Mouse (Mus musculus) Patski (cell line): Measurements from ENCODE around the gene Ppp4r1. TPM values are rescaled to one million over a fixed set of nuclear protein-coding genes. Genes with fewer than 3 reads are reported as not detected.

Experiments used
- ATAC-seq: fragments of 100-300 bp; one replicate; pipeline ENCODE4 v1.8.0; 2021
- CTCF ChIA-PET: fragments of 350-600 bp; sonication (Branson Sonifier 250); formaldehyde crosslinking; loops from one replicate; lab custom pipeline; 2022; ENCODE audit warnings: inconsistent platforms; lab: Charles Lee
- POLR2A ChIA-PET: fragments of 350-600 bp; sonication (Branson Sonifier 250); formaldehyde crosslinking; loops from one replicate; lab custom pipeline; 2022; ENCODE audit warnings: antibody characterized with exemption, inconsistent platforms; lab: Charles Lee
- DNase-seq: peaks from one replicate; pipeline ENCODE4 v3.0.0-alpha.2; 2011; ENCODE audit warnings: low read depth, low spot score
- H3K27me3 ChIP-seq: fragments of 371-371 bp; one replicate; pipeline ENCODE4 v1.5.1; 2021
- CTCF ChIP-seq: fragments of 100-300 bp; IDR thresholded peaks from one replicate; pipeline ENCODE4 v1.5.1; 2021
- in situ Hi-C: fragments of 300-500 bp; cut with MboI; formaldehyde crosslinking; loops from 3 replicates; pipeline ENCODE4 v1.11.1; 2018; ENCODE audit warnings: low pct_unique_long_range_greater_than_20kb, mixed read lengths
- polyA plus RNA-seq: library from polyadenylated mRNA; unstranded; gene quantifications from one replicate; pipeline ENCODE4 v1.2.3, GENCODE M21; 2021

The Ppp4r1 gene
- polyA plus RNA-seq, 1 experiment from 2014 or later, result 82.3 TPM

GRCm38 (mm10) chr17:65771951-65772934 is 10.1 kb upstream of the Ppp4r1 start, which contains the start of gene Rab31:
TSS of gene Rab31 (minus strand) at chr17:65772752.
- CTCF ChIA-PET, result no interaction called here
- no peaks in the 10 kb centered on the region for H3K27me3 ChIP-seq
- TF ChIP-seq CTCF, result no peak
- ATAC-seq (peak; percentile 64), DNase-seq (no peak)
- in situ Hi-C loops, result loop anchor here (5.0 kb wide), 2 partner anchors 65 to 165 kb away; no protein-coding TSS in a partner anchor
- POLR2A ChIA-PET, result interaction anchor here (0.6 to 1.0 kb wide), 4 partner anchors 10 to 159 kb away, joined by 3 to 4 read pairs (median 4); partner anchors contain the start of genes Ppp4r1 and Vapa

- CTCF ChIA-PET, result interaction anchor here (1.2 kb wide), 2 partner anchors 9 to 67 kb away, joined by 3 read pairs; partner anchors contain the start of gene Ppp4r1
- no peaks in the 10 kb centered on the region for H3K27me3 ChIP-seq
- no peak for ATAC-seq
- DNase-seq, result no peak
- peak; percentile 56 for TF ChIP-seq CTCF
- in situ Hi-C loops, result loop anchor here (5.0 kb wide), 2 partner anchors 66 to 166 kb away; no protein-coding TSS in a partner anchor
- POLR2A ChIA-PET, result interaction anchor here (1.0 kb wide), 2 partner anchors 9 to 160 kb away, joined by 4 to 6 read pairs; partner anchors contain the start of genes Ppp4r1 and Vapa
These were observed 8.8 kb upstream of the Ppp4r1 start for GRCm38 (mm10) chr17:65773617-65774016.

GRCm38 (mm10) chr17:65774439-65774838 is 7.9 kb upstream of the Ppp4r1 start:
- in situ Hi-C loops, result loop anchor here (5.0 kb wide), 2 partner anchors 67 to 167 kb away; no protein-coding TSS in a partner anchor
- no peaks in the 10 kb centered on the region for H3K27me3 ChIP-seq
- no peak for TF ChIP-seq CTCF
- POLR2A ChIA-PET, result interaction anchor here (1.0 kb wide), 1 partner anchor 8 kb away, joined by 6 read pairs; the partner anchor contains the start of gene Ppp4r1
- CTCF ChIA-PET, result interaction anchor here (1.2 kb wide), 2 partner anchors 8 to 68 kb away, joined by 3 read pairs; partner anchors contain the start of gene Ppp4r1
- ATAC-seq, result peak; percentile 23
- no peak for DNase-seq

- POLR2A ChIA-PET, result no interaction called here
- CTCF ChIA-PET, result no interaction called here
- no peak for ATAC-seq
- DNase-seq, result no peak
- in situ Hi-C loops, result no loop called here
- TF ChIP-seq CTCF, result no peak
- no peaks in the 10 kb centered on the region for H3K27me3 ChIP-seq
These were observed 6.1 kb upstream of the Ppp4r1 start for GRCm38 (mm10) chr17:65776228-65776627.

- ChIA-PET POLR2A (no interaction called here), CTCF (no interaction called here)
- TF ChIP-seq CTCF, result no peak
- in situ Hi-C loops, result no loop called here
- ATAC-seq (no peak), DNase-seq (no peak)
- no peaks in the 10 kb centered on the region for H3K27me3 ChIP-seq
These were observed 4.9 kb upstream of the Ppp4r1 start for GRCm38 (mm10) chr17:65777461-65777860.

GRCm38 (mm10) chr17:65780970-65781369 is 1.4 kb upstream of the Ppp4r1 start:
- POLR2A ChIA-PET, result interaction anchor here (0.7 to 1.4 kb wide), 2 partner anchors 8 to 12 kb away, joined by 3 to 4 read pairs; partner anchors contain the start of gene Rab31
- DNase-seq, result no peak
- in situ Hi-C loops, result no loop called here
- no peak for ATAC-seq
- TF ChIP-seq CTCF, result no peak
- CTCF ChIA-PET, result interaction anchor here (1.1 kb wide), 1 partner anchor 49 kb away, joined by 3 read pairs; no protein-coding TSS in a partner anchor
- no peaks in the 10 kb centered on the region for H3K27me3 ChIP-seq

- no peak for TF ChIP-seq CTCF
- in situ Hi-C loops, result no loop called here
- peak; percentile 52 for ATAC-seq
- ChIA-PET POLR2A (interaction anchor here (0.7 to 1.4 kb wide), 2 partner anchors 10 to 170 kb away, joined by 4 to 6 read pairs; partner anchors contain the start of gene Vapa), CTCF (interaction anchor here (0.8 to 1.3 kb wide), 2 partner anchors 9 to 32 kb away, joined by 3 read pairs; no protein-coding TSS in a partner anchor)
- DNase-seq, result no peak
- no peaks in the 10 kb centered on the region for H3K27me3 ChIP-seq
These were observed 1.1 kb downstream of the Ppp4r1 start for GRCm38 (mm10) chr17:65783182-65784161.

- DNase-seq, result no peak
- no peaks in the 10 kb centered on the region for H3K27me3 ChIP-seq
- POLR2A ChIA-PET, result interaction anchor here (0.7 kb wide), 1 partner anchor 171 kb away, joined by 4 read pairs; the partner anchor contains the start of gene Vapa
- no peak for ATAC-seq
- in situ Hi-C loops, result no loop called here
- no peak for TF ChIP-seq CTCF
- CTCF ChIA-PET, result interaction anchor here (0.8 kb wide), 1 partner anchor 30 kb away, joined by 3 read pairs; no protein-coding TSS in a partner anchor
These were observed 2.3 kb downstream of the Ppp4r1 start for GRCm38 (mm10) chr17:65784610-65785140.

- TF ChIP-seq CTCF, result no peak
- CTCF ChIA-PET, result no interaction called here
- no peaks in the 10 kb centered on the region for H3K27me3 ChIP-seq
- ATAC-seq (no peak), DNase-seq (no peak)
- in situ Hi-C loops, result no loop called here
- POLR2A ChIA-PET, result no interaction called here
These were observed 3.3 kb downstream of the Ppp4r1 start for GRCm38 (mm10) chr17:65785707-65786106.
